Mouse (Mus musculus) neural tube, embryonic 14.5 days (tissue): Measurements from ENCODE around the gene Aff1. TPM values are rescaled to one million over a fixed set of nuclear protein-coding genes. Genes with fewer than 3 reads are reported as not detected.

Experiments used
- ATAC-seq: fragments of 200-750 bp; cut with Nextera tagmentation; 2 replicates; pipeline ENCODE4 v1.8.0; 2017; ENCODE audit warnings: low read depth, mild to moderate bottlenecking, moderate TSS enrichment, moderate library complexity
- H3K27ac ChIP-seq: fragments of 300-500 bp; sonication (generic); 2 replicates; pipeline ENCODE4 v1.5.1; 2014; ENCODE audit warnings: low read depth, mild to moderate bottlenecking, control low read depth, low read length, moderate library complexity, mixed read lengths
- H3K27me3 ChIP-seq: fragments of 300-500 bp; sonication (generic); 2 replicates; pipeline ENCODE4 v1.6.1; 2014; ENCODE audit warnings: low read length; ENCODE audit not compliant: control insufficient read depth, insufficient read depth
- H3K36me3 ChIP-seq: fragments of 300-500 bp; sonication (generic); 2 replicates; pipeline ENCODE4 v1.6.1; 2014; ENCODE audit warnings: low read length, mixed read lengths; ENCODE audit not compliant: control insufficient read depth, insufficient read depth
- H3K4me1 ChIP-seq: fragments of 300-500 bp; sonication (generic); 2 replicates; pipeline ENCODE4 v1.6.1; 2014; ENCODE audit warnings: low read length; ENCODE audit not compliant: control insufficient read depth, insufficient read depth
- H3K4me2 ChIP-seq: fragments of 300-500 bp; sonication (generic); 2 replicates; pipeline ENCODE4 v1.6.1; 2014; ENCODE audit warnings: mild to moderate bottlenecking, low read depth, low read length, control low read depth
- H3K4me3 ChIP-seq: fragments of 300-500 bp; sonication (generic); 2 replicates; pipeline ENCODE4 v1.5.1; 2014; ENCODE audit warnings: low read depth, low read length, control low read depth, mixed read lengths
- H3K9ac ChIP-seq: fragments of 300-500 bp; sonication (generic); replicated peaks from 2 replicates; pipeline ENCODE4 v1.6.1; 2014; ENCODE audit warnings: low read depth, mild to moderate bottlenecking, control low read depth, low read length, mixed read lengths
- H3K9me3 ChIP-seq: fragments of 300-500 bp; sonication (generic); 2 replicates; pipeline ENCODE4 v1.6.1; 2016; ENCODE audit warnings: low read length; ENCODE audit not compliant: control insufficient read depth
- WGBS: fragments of 180-500 bp; shearing (Covaris S2); extraction: QIAGEN DNeasy Blood & Tissue Kit; methylation state at CpG from one replicate; pipeline ENCODE4 v1.1.7; 2014; 5-methylcytosine and 5-hydroxymethylcytosine counted together
- polyA plus RNA-seq: library from polyadenylated mRNA; unstranded; fragments of >200 nt; fragmentation: Nextera tagmentation; extraction: Ambion mirVana; gene quantifications from 2 replicates; pipeline ENCODE4 v1.2.1, GENCODE M21; 2014

Gene Aff1
- polyA plus RNA-seq, 1 experiment from 2014 or later, result 2.1 TPM

GRCm38 (mm10) chr5:103776842-103777241 is 84.7 kb downstream of the Aff1 start:
- H3K4me1 ChIP-seq, result peaks cover 35% of the 10 kb centered on the region
- no peak overlapping the region for H3K4me3 ChIP-seq
- 49% methylated on average over 4 of the region's 4 CpGs for WGBS
- no peaks in the 10 kb centered on the region for H3K27me3 ChIP-seq
- H3K27ac ChIP-seq, result no peak overlapping the region
- H3K4me2 ChIP-seq, result no peak overlapping the region
- H3K36me3 ChIP-seq, result no peaks in the 10 kb centered on the region
- no peak overlapping the region for H3K9ac ChIP-seq
- no peaks in the 10 kb centered on the region for H3K9me3 ChIP-seq
- ATAC-seq, result no peak

DNA sequence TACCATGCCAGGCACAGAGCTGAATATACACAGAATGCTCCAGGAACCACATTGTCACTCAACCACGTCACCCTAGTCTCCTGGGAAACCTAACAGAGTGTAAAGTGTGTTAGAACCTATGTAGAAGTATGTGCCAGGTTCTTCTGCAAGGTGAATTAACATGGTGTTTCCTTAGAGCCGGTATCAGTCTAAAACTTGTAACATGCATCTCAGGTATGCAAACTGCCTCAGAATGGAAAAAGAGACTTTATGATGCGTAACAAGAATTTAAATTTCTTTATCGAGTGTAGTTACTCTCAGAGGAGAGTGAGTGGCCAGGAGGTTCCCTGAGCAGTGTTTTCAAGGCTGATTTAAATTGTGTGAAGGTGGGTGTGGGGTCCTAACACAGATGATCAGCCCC is 85.3 kb downstream of the Aff1 start:
- H3K27me3 ChIP-seq, result no peaks in the 10 kb centered on the region
- H3K27ac ChIP-seq, result no peak overlapping the region
- H3K9ac ChIP-seq, result no peak overlapping the region
- peak overlapping the region; percentile 45; the same call in 1 of the 2 replicates for H3K4me2 ChIP-seq
- H3K9me3 ChIP-seq, result no peaks in the 10 kb centered on the region
- no peak for ATAC-seq
- no peaks in the 10 kb centered on the region for H3K36me3 ChIP-seq
- peaks cover 30% of the 10 kb centered on the region for H3K4me1 ChIP-seq
- H3K4me3 ChIP-seq, result no peak overlapping the region
- WGBS, result 37% methylated on average over 4 of the region's 4 CpGs

DNA sequence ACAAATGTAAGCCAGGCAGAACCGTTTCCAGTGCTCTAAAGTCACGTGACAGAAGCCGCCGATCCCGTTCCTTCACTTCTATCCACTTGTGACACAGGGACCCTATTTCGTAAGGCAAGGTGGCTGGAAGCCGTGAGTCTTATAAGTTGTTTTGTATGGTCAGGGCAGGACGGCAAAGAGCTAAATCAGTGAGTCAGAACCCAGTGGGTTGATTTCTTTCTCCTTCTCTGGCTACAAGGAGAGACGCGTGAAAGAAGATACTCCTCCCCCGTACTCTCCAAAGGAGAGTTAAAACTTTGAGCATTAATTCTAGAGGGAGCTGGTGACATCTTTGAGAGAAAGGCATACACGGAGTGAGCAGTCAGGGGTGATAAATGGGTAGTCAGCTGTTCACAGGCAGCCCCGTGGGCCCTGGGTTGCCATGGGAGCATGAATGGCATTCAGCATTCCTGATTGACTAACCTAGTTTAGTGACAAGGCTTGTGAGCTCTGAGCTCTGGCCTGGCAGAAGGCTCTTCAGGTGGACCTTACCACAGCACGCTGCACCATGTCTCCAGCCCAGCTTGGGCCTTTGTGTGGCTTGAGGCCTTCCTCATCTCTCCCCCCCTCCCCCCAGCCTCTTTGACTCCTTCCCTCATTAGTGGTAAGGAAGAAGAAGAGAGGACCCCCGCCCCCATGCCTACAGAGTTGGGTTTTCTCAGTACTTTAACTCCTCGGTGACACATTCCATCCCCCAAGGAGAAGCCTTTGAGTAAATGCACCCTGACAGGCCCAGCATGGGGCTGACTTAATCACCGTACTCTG is 86.3 kb downstream of the Aff1 start:
- peak overlapping the region; percentile 7; the same call in 1 of the 2 replicates for H3K4me3 ChIP-seq
- ATAC-seq, result peak; percentile 87
- no peaks in the 10 kb centered on the region for H3K36me3 ChIP-seq
- H3K4me2 ChIP-seq, result peak overlapping the region; percentile 45
- no peaks in the 10 kb centered on the region for H3K27me3 ChIP-seq
- 2% methylated on average over 17 of the region's 17 CpGs for WGBS
- H3K9ac ChIP-seq, result no peak overlapping the region
- H3K4me1 ChIP-seq, result peaks cover 24% of the 10 kb centered on the region
- H3K27ac ChIP-seq, result peak overlapping the region; percentile 56; the same call in 1 of the 2 replicates
- no peaks in the 10 kb centered on the region for H3K9me3 ChIP-seq

- no peak for ATAC-seq
- Histone ChIP-seq H3K36me3 (no peaks in the 10 kb centered on the region), H3K9ac (no peak overlapping the region), H3K4me1 (peaks cover 24% of the 10 kb centered on the region), H3K27me3 (no peaks in the 10 kb centered on the region), H3K4me3 (no peak overlapping the region), H3K4me2 (no peak overlapping the region), H3K9me3 (no peaks in the 10 kb centered on the region), H3K27ac (no peak overlapping the region)
- 32% methylated on average over 10 of the region's 10 CpGs for WGBS
These were observed 87.7 kb downstream of the Aff1 start for GRCm38 (mm10) chr5:103779836-103780235.

GRCm38 (mm10) chr5:103780266-103780665 is 88.1 kb downstream of the Aff1 start:
- Histone ChIP-seq H3K27me3 (no peaks in the 10 kb centered on the region), H3K27ac (no peak overlapping the region), H3K9me3 (no peaks in the 10 kb centered on the region), H3K9ac (no peak overlapping the region), H3K36me3 (no peaks in the 10 kb centered on the region), H3K4me3 (no peak overlapping the region), H3K4me1 (peaks cover 24% of the 10 kb centered on the region), H3K4me2 (no peak overlapping the region)
- WGBS, result 26% methylated on average over 6 of the region's 6 CpGs
- ATAC-seq, result no peak

GRCm38 (mm10) chr5:103780836-103781235 is 88.7 kb downstream of the Aff1 start:
- ATAC-seq, result no peak
- Histone ChIP-seq H3K9me3 (no peaks in the 10 kb centered on the region), H3K27ac (no peak overlapping the region), H3K4me3 (no peak overlapping the region), H3K4me1 (peaks cover 24% of the 10 kb centered on the region), H3K27me3 (no peaks in the 10 kb centered on the region), H3K36me3 (no peaks in the 10 kb centered on the region), H3K9ac (no peak overlapping the region), H3K4me2 (no peak overlapping the region)
- WGBS, result 81% methylated on average over 6 of the region's 6 CpGs

GRCm38 (mm10) chr5:103783086-103783668 is 91.0 kb downstream of the Aff1 start:
- WGBS, result 88% methylated on average over 11 of the region's 11 CpGs
- no peak for ATAC-seq
- no peak overlapping the region for H3K27ac ChIP-seq

GRCm38 (mm10) chr5:103786096-103786495 is 93.9 kb downstream of the Aff1 start:
- no peak overlapping the region for H3K4me3 ChIP-seq
- no peaks in the 10 kb centered on the region for H3K4me1 ChIP-seq
- H3K9ac ChIP-seq, result no peak overlapping the region
- no peak for ATAC-seq
- no peak overlapping the region for H3K27ac ChIP-seq
- 85% methylated on average over 10 of the region's 10 CpGs for WGBS
- H3K36me3 ChIP-seq, result no peaks in the 10 kb centered on the region
- no peak overlapping the region for H3K4me2 ChIP-seq
- H3K9me3 ChIP-seq, result no peaks in the 10 kb centered on the region
- H3K27me3 ChIP-seq, result no peaks in the 10 kb centered on the region

More at GRCm38 (mm10) chr5:103783086-103783668, 91.0 kb downstream of the Aff1 start:
- H3K4me2 ChIP-seq, result no peak overlapping the region
- no peaks in the 10 kb centered on the region for H3K36me3 ChIP-seq
- no peak overlapping the region for H3K4me3 ChIP-seq
- H3K27me3 ChIP-seq, result no peaks in the 10 kb centered on the region
- H3K4me1 ChIP-seq, result peaks cover 15% of the 10 kb centered on the region
- no peak overlapping the region for H3K9ac ChIP-seq
- H3K9me3 ChIP-seq, result no peaks in the 10 kb centered on the region

DNA sequence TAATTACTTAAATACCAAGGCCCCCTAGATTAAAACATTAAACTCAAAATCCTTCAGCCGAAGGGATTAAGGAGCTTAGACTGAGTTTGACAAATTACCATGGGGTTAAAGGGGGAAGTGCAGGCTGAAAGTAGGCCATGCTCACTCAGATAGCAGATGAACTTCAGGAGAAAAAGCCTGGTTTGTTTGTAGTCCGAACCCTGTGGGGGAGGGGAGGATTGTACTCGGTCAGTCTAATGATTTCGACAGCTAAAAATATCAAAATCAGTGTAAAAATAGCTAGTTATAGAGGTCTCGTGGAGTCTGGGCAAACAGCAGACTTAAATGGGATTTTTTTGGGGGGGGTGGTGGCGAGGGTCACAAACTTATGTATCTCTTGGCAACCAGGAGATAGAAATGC is 96.3 kb downstream of the Aff1 start:
- no peak overlapping the region for H3K27ac ChIP-seq
- no peaks in the 10 kb centered on the region for H3K9me3 ChIP-seq
- no peak overlapping the region for H3K4me2 ChIP-seq
- no peaks in the 10 kb centered on the region for H3K4me1 ChIP-seq
- WGBS, result 57% methylated on average over 6 of the region's 6 CpGs
- H3K9ac ChIP-seq, result no peak overlapping the region
- no peak overlapping the region for H3K4me3 ChIP-seq
- no peak for ATAC-seq
- no peaks in the 10 kb centered on the region for H3K27me3 ChIP-seq
- no peaks in the 10 kb centered on the region for H3K36me3 ChIP-seq
